In the genomic region with DNA sequence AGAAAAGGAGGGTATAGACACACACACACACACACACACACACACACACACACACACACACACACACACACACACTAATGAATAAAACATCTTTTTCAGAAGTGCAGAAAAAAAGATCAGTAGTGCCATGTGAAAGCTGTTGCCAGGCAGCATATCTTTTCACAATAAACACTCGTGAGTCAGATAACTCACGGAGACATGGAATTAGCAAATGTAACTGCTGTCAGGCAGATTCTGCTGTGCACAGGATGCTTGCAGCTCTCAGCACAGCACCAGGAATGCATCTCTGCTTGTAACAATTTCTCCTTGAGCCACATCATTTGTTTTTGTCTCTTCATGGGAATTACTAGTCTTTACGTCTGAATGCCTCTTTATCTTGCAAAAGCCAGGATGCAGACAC, we compare ENCODE assay signal across 21 mouse cellular contexts.
DNase-seq lines count a peak whose midpoint lies in the region; ATAC-seq lines count a peak whose summit lies in the region.
"Had no signal": no experiment of that assay in that cellular context is flagged by ENCODE, and none has a peak within 500 bp of the region (broad histone marks: within the 10 kb centered on the region; RNA-seq: fewer than 3 reads in every experiment).

No protein-coding gene starts in this region.

- no peaks in the 10 kb centered on the region for H3K9me3 ChIP-seq in forebrain, embryonic 14.5 days (replicated peaks; ENCODE audit: control insufficient read depth, low read length)
- H3K9me3 ChIP-seq in forebrain, embryonic 11.5 days (ENCODE audit: control insufficient read depth, low read length): no peaks in the 10 kb centered on the region
- H3K9me3 ChIP-seq in neural tube, embryonic 15.5 days (replicated peaks): no peaks in the 10 kb centered on the region
- H3K9me3 ChIP-seq in forebrain, embryonic 16.5 days (ENCODE audit: control insufficient read depth, low read length): no peaks in the 10 kb centered on the region
- H3K9me3 ChIP-seq: kidney, embryonic 15.5 days; lung, embryonic 15.5 days; stomach, embryonic 15.5 days had no signal

- H3K27me3 ChIP-seq in forebrain, embryonic 14.5 days (replicated peaks; ENCODE audit: control insufficient read depth, insufficient read depth, low read length): no peaks in the 10 kb centered on the region
- H3K27me3 ChIP-seq in forebrain, embryonic 11.5 days (ENCODE audit: control insufficient read depth, insufficient read depth, low read length): no peaks in the 10 kb centered on the region
- no peaks in the 10 kb centered on the region for H3K27me3 ChIP-seq in neural tube, embryonic 15.5 days (replicated peaks)
- H3K27me3 ChIP-seq in forebrain, embryonic 16.5 days (replicated peaks; ENCODE audit: control insufficient read depth, insufficient read depth, low read length): no peaks in the 10 kb centered on the region
- H3K27me3 ChIP-seq: CH12.LX; kidney, embryonic 15.5 days; lung, embryonic 15.5 days; stomach, embryonic 15.5 days had no signal

- DNase-seq in forebrain, embryonic 14.5 days (ENCODE audit: low spot score): peak; percentile 59
- DNase-seq in forebrain, embryonic 11.5 days (ENCODE audit: low spot score): no peak
- no peak for DNase-seq in neural tube, embryonic 10.5 days (ENCODE audit: extremely low spot score, low spot score)
- DNase-seq in mesoderm, embryonic 11.5 days (ENCODE audit: low read depth, low spot score): peak; percentile 39
- no peak for DNase-seq in layer of hippocampus, adult 11-12 months (ENCODE audit: low spot score)
- DNase-seq in urinary bladder, adult 18-20 months (ENCODE audit: low spot score in 2 of 2): no peak
- DNase-seq: adrenal gland, postnatal 14 days; cerebellum, adult 9-11 months; gastrocnemius, postnatal 14 days; layer of hippocampus, postnatal 36 days; left cerebral cortex, postnatal 4 days; thymus, adult 2 months had no signal

- no peak overlapping the region; the same call in 1 of the 2 replicates for H3K9ac ChIP-seq in forebrain, embryonic 14.5 days (ENCODE audit: low read length)
- H3K9ac ChIP-seq in forebrain, embryonic 11.5 days (ENCODE audit: low read length): no peak overlapping the region
- no peak overlapping the region for H3K9ac ChIP-seq in neural tube, embryonic 15.5 days (replicated peaks)
- H3K9ac ChIP-seq in forebrain, embryonic 16.5 days (replicated peaks; ENCODE audit: low read depth, low read length): no peak overlapping the region
- H3K9ac ChIP-seq: kidney, embryonic 15.5 days; lung, embryonic 15.5 days; stomach, embryonic 15.5 days had no signal

- WGBS in forebrain, embryonic 14.5 days: 29% methylated on average over 3 of the region's 3 CpGs
- 50% methylated on average over 3 of the region's 3 CpGs for WGBS in forebrain, embryonic 11.5 days
- WGBS in neural tube, embryonic 15.5 days: 21% methylated on average over 3 of the region's 3 CpGs
- 22% methylated on average over 3 of the region's 3 CpGs for WGBS in forebrain, embryonic 16.5 days

- no peaks in the 10 kb centered on the region for H3K4me1 ChIP-seq in forebrain, embryonic 14.5 days (ENCODE audit: control insufficient read depth, insufficient read depth, low read length)
- no peaks in the 10 kb centered on the region for H3K4me1 ChIP-seq in forebrain, embryonic 11.5 days (replicated peaks; ENCODE audit: control insufficient read depth, insufficient read depth, low read length)
- peaks cover 5% of the 10 kb centered on the region; the same call in 1 of the 2 replicates for H3K4me1 ChIP-seq in neural tube, embryonic 15.5 days
- peaks cover 3% of the 10 kb centered on the region; the same call in 1 of the 2 replicates for H3K4me1 ChIP-seq in forebrain, embryonic 16.5 days (replicated peaks; ENCODE audit: control insufficient read depth, insufficient read depth, low read length)
- H3K4me1 ChIP-seq: kidney, embryonic 15.5 days; lung, embryonic 15.5 days; stomach, embryonic 15.5 days had no signal

- ATAC-seq in forebrain, embryonic 14.5 days: peak; percentile 48; the same call in 1 of the 2 replicates
- ATAC-seq in forebrain, embryonic 11.5 days (replicated peaks; ENCODE audit: low FRiP score): no peak
- ATAC-seq in neural tube, embryonic 15.5 days (ENCODE audit: low FRiP score): peak; percentile 63; the same call in 1 of the 2 replicates
- peak; percentile 68 for ATAC-seq in forebrain, embryonic 16.5 days
- ATAC-seq: activated CD4-positive, CD25-positive, alpha-beta regulatory T cell, adult 4 months; intestine, embryonic 16.5 days had no signal

- no peak overlapping the region for H3K4me3 ChIP-seq in forebrain, embryonic 14.5 days (ENCODE audit: low read depth, low read length)
- H3K4me3 ChIP-seq in forebrain, embryonic 11.5 days (ENCODE audit: low read depth, low read length): no peak overlapping the region
- H3K4me3 ChIP-seq in neural tube, embryonic 15.5 days (replicated peaks): no peak overlapping the region
- H3K4me3 ChIP-seq in forebrain, embryonic 16.5 days (replicated peaks; ENCODE audit: low read length): no peak overlapping the region
- H3K4me3 ChIP-seq: kidney, embryonic 15.5 days; lung, embryonic 15.5 days; stomach, embryonic 15.5 days had no signal

- no peak overlapping the region for H3K4me2 ChIP-seq in forebrain, embryonic 14.5 days (ENCODE audit: low read length)
- no peak overlapping the region for H3K4me2 ChIP-seq in forebrain, embryonic 11.5 days (ENCODE audit: low read depth, low read length, severe bottlenecking)
- H3K4me2 ChIP-seq in neural tube, embryonic 15.5 days: no peak overlapping the region
- no peak overlapping the region for H3K4me2 ChIP-seq in forebrain, embryonic 16.5 days (ENCODE audit: low read length)
- H3K4me2 ChIP-seq: heart, embryonic 11.5 days; kidney, embryonic 15.5 days; lung, embryonic 15.5 days; stomach, embryonic 15.5 days had no signal

- H3K36me3 ChIP-seq in forebrain, embryonic 14.5 days (ENCODE audit: control insufficient read depth, insufficient read depth, low read length): no peaks in the 10 kb centered on the region
- H3K36me3 ChIP-seq in forebrain, embryonic 11.5 days (ENCODE audit: control insufficient read depth, insufficient read depth, low read length): no peaks in the 10 kb centered on the region
- H3K36me3 ChIP-seq in neural tube, embryonic 15.5 days: no peaks in the 10 kb centered on the region
- no peaks in the 10 kb centered on the region for H3K36me3 ChIP-seq in forebrain, embryonic 16.5 days (ENCODE audit: control insufficient read depth, insufficient read depth)
- H3K36me3 ChIP-seq: kidney, embryonic 15.5 days; lung, embryonic 15.5 days; stomach, embryonic 15.5 days had no signal

- H3K27ac ChIP-seq in forebrain, embryonic 14.5 days (ENCODE audit: low read depth, low read length): no peak overlapping the region
- no peak overlapping the region for H3K27ac ChIP-seq in forebrain, embryonic 11.5 days (ENCODE audit: low read depth, low read length)
- no peak overlapping the region for H3K27ac ChIP-seq in neural tube, embryonic 15.5 days (replicated peaks)
- no peak overlapping the region for H3K27ac ChIP-seq in forebrain, embryonic 16.5 days (ENCODE audit: low read length)
- H3K27ac ChIP-seq: kidney, embryonic 15.5 days; lung, embryonic 15.5 days; stomach, embryonic 15.5 days had no signal

Comparison
In these comparisons a context has a peak if more than half of its experiments do, and no peak if none do; other contexts are left out.
1. DNase-seq: peak in forebrain, embryonic 14.5 days (single experiment) and mesoderm, embryonic 11.5 days (single experiment); none in forebrain, embryonic 11.5 days (single experiment), neural tube, embryonic 10.5 days (single experiment), layer of hippocampus, adult 11-12 months (single experiment) and urinary bladder, adult 18-20 months (0 of 2).